Mouse (Mus musculus): ENCODE data around the gene Lrrtm4. TPM values are rescaled to one million over a fixed set of nuclear protein-coding genes. Genes with fewer than 3 reads are reported as not detected.

Lrrtm4 gene
- total and polyA plus RNA-seq, 3 experiments, result not detected

GRCm38 (mm10) chr6:80105843-80106242 lies 87.2 kb downstream of the Lrrtm4 start:
- TF ChIP-seq MAZ (IDR thresholded peaks at IDR 0.05; ENCODE audit: low read depth, low read length) (no peak), ZC3H11A (IDR thresholded peaks at IDR 0.05; ENCODE audit: low read depth, low read length) (no peak), MEF2A (IDR thresholded peaks at IDR 0.05; ENCODE audit: extremely low read depth, insufficient replicate concordance, low read depth, low read length, poor library complexity, severe bottlenecking) (no peak), GABPA (IDR thresholded peaks at IDR 0.05; ENCODE audit: low read depth, low read length) (no peak), TBP (IDR thresholded peaks at IDR 0.05; ENCODE audit: low read depth, low read length) (no peak), BHLHE40 (IDR thresholded peaks at IDR 0.05; ENCODE audit: borderline replicate concordance, low read depth, low read length) (no peak), USF1 (IDR thresholded peaks at IDR 0.05; ENCODE audit: low read depth, low read length) (no peak), NELFE (IDR thresholded peaks at IDR 0.05; ENCODE audit: low read depth, low read length) (no peak), ZMIZ1 (IDR thresholded peaks at IDR 0.05; ENCODE audit: low read depth, low read length) (no peak), GATA1 (IDR thresholded peaks at IDR 0.05; ENCODE audit: low read depth, low read length) (no peak), RAD21 (IDR thresholded peaks at IDR 0.05; ENCODE audit: low read depth, low read length) (no peak), TCF12 (IDR thresholded peaks at IDR 0.05; ENCODE audit: low read depth, low read length) (no peak), KAT2A (conservative IDR thresholded peaks at IDR 0.05; ENCODE audit: low read depth, low read length) (no peak), UBTF (IDR thresholded peaks at IDR 0.05; ENCODE audit: borderline replicate concordance, insufficient read depth, low read depth, low read length) (no peak), ELF1 (IDR thresholded peaks at IDR 0.05; ENCODE audit: low read depth, low read length) (no peak), E2F4 (IDR thresholded peaks at IDR 0.05; ENCODE audit: borderline replicate concordance, low read depth, low read length) (no peak)

DNA sequence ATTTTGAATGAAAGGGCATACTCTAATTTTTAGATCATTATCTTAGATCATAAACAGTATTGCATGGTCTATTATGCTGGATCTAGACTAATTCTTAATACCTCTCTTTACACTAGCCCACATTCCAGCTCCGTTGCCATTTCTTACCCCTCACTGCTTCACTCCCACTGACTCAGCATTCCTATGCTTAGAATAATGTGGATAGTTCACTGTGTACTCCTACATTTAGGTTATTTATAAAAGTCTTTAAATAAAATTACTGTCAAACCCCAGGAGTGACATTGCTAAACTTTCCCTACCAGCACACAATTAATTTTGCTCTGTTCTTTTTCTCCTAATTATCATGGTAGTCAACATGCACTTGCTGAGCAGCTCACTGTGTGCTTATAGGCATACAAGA lies 107.7 kb downstream of the Lrrtm4 start:
- H3K27me3 ChIP-seq (ENCODE audit: control insufficient read depth in 1 of 2, insufficient read depth in 2 of 2, low read length in 2 of 2), result no peaks in the 10 kb centered on the region
- no peak overlapping the region for H3K9ac ChIP-seq (ENCODE audit: control insufficient read depth, low read depth, low read length, poor library complexity, severe bottlenecking)
- no peaks in the 10 kb centered on the region for H3K4me1 ChIP-seq (ENCODE audit: control insufficient read depth in 1 of 2, insufficient read depth in 2 of 2, low read length in 2 of 2)
- H3K4me3 ChIP-seq (ENCODE audit: control insufficient read depth in 1 of 2, insufficient read depth in 1 of 2, low read depth in 2 of 2, low read length in 2 of 2), result no peak overlapping the region
- H3K27ac ChIP-seq (ENCODE audit: control insufficient read depth, low read depth, low read length), result no peak overlapping the region
- H3K9me3 ChIP-seq (replicated peaks; ENCODE audit: insufficient read depth, low read length), result no peaks in the 10 kb centered on the region
- TF ChIP-seq E2F4 (IDR thresholded peaks at IDR 0.05; ENCODE audit: borderline replicate concordance, low read depth, low read length), result no peak
- TF ChIP-seq MYB (IDR thresholded peaks at IDR 0.05; ENCODE audit: low read depth, low read length), result no peak
- no peak for TF ChIP-seq MAX (IDR thresholded peaks at IDR 0.05; ENCODE audit: low read length)
- TF ChIP-seq USF2 (IDR thresholded peaks at IDR 0.05; ENCODE audit: borderline replicate concordance in 1 of 2, insufficient read depth in 1 of 2, low read depth in 1 of 2, low read length in 2 of 2), result no peak
- TF ChIP-seq GATA1 (IDR thresholded peaks at IDR 0.05; ENCODE audit: low read depth, low read length), result no peak
- TF ChIP-seq CHD1 (IDR thresholded peaks at IDR 0.05; ENCODE audit: low read depth, low read length), result no peak
- no peak for TF ChIP-seq MXI1 (IDR thresholded peaks at IDR 0.05; ENCODE audit: low read depth, low read length)
- TF ChIP-seq NELFE (IDR thresholded peaks at IDR 0.05; ENCODE audit: low read depth, low read length), result no peak
- TF ChIP-seq MAFK (IDR thresholded peaks at IDR 0.05; ENCODE audit: borderline replicate concordance, low read depth, low read length), result no peak
- TF ChIP-seq RCOR1 (IDR thresholded peaks at IDR 0.05; ENCODE audit: low read depth, low read length), result no peak
- no peak for TF ChIP-seq MYC (IDR thresholded peaks at IDR 0.05; ENCODE audit: low read depth, low read length)
- TF ChIP-seq SMC3 (IDR thresholded peaks at IDR 0.05; ENCODE audit: low read depth, low read length), result no peak
- TF ChIP-seq CHD2 (IDR thresholded peaks at IDR 0.05; ENCODE audit: low read length), result no peak
- TF ChIP-seq UBTF (IDR thresholded peaks at IDR 0.05; ENCODE audit: borderline replicate concordance, insufficient read depth, low read depth, low read length), result no peak
- TF ChIP-seq BHLHE40 (IDR thresholded peaks at IDR 0.05; ENCODE audit: borderline replicate concordance, low read depth, low read length), result no peak
- TF ChIP-seq GABPA (IDR thresholded peaks at IDR 0.05; ENCODE audit: low read depth, low read length), result no peak
- DNase-seq (ENCODE audit: low read depth, low spot score), result no peak
- no peaks in the 10 kb centered on the region for H3K79me2 ChIP-seq (ENCODE audit: control insufficient read depth, insufficient read depth, low read length, poor library complexity)
- no peaks in the 10 kb centered on the region for H3K36me3 ChIP-seq (ENCODE audit: control insufficient read depth in 1 of 2, insufficient read depth in 2 of 2, low read length in 2 of 2)

More at GRCm38 (mm10) chr6:80105843-80106242, 87.2 kb downstream of the Lrrtm4 start:
- no peaks in the 10 kb centered on the region for H3K79me2 ChIP-seq (ENCODE audit: control insufficient read depth, insufficient read depth, low read length, poor library complexity)
- H3K4me1 ChIP-seq (ENCODE audit: control insufficient read depth in 1 of 2, insufficient read depth in 2 of 2, low read length in 2 of 2), result no peaks in the 10 kb centered on the region
- no peak overlapping the region for H3K4me3 ChIP-seq (ENCODE audit: control insufficient read depth in 1 of 2, insufficient read depth in 1 of 2, low read depth in 2 of 2, low read length in 2 of 2)
- no peaks in the 10 kb centered on the region for H3K27me3 ChIP-seq (ENCODE audit: control insufficient read depth in 1 of 2, insufficient read depth in 2 of 2, low read length in 2 of 2)
- H3K36me3 ChIP-seq (ENCODE audit: control insufficient read depth in 1 of 2, insufficient read depth in 2 of 2, low read length in 2 of 2), result no peaks in the 10 kb centered on the region
- H3K9me3 ChIP-seq (replicated peaks; ENCODE audit: insufficient read depth, low read length), result no peaks in the 10 kb centered on the region
- DNase-seq (ENCODE audit: low read depth, low spot score), result no peak
- H3K9ac ChIP-seq (ENCODE audit: control insufficient read depth, low read depth, low read length, poor library complexity, severe bottlenecking), result no peak overlapping the region
- no peak overlapping the region for H3K27ac ChIP-seq (ENCODE audit: control insufficient read depth, low read depth, low read length)

Data from MEL (cell line).